Mouse (Mus musculus) kidney, postnatal 36 days (tissue): ENCODE results near the gene Map4.

Source experiments
- DNase-seq, 2 experiments: peaks; one replicate each; pipeline ENCODE4 v3.0.0; 2021 to 2022; ENCODE audit warnings: mixed read lengths in 2 of 2

Gene Map4

GRCm38 (mm10) chr9:109931257-109932171 is at the start of gene Map4:
Gene Map4 (plus strand): TSS chr9:109931460.
- DNase-seq = peak; percentile 98 to 99

DNA sequence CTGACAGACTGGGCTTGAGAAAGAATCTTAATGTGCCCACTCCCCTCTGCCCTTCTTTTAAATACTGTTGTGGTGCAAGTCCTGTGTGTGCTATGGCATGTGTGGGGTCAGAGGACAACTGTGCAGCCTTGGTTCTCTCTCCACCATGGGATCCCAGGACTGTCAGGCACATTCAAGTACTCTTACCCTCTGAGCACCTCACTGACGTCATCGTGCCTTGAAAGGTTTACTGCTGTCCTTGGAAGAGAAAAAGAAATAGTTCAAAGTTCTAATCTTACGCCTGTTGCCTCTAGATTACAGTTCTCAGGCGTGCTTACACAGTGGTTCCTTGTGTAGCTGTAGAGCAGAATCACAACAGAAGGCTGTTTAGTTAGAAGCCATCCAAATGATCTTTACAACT is 45.0 kb upstream of the Map4 start:
- DNase-seq = peak in 1 of 2 experiments; percentile 35

DNA sequence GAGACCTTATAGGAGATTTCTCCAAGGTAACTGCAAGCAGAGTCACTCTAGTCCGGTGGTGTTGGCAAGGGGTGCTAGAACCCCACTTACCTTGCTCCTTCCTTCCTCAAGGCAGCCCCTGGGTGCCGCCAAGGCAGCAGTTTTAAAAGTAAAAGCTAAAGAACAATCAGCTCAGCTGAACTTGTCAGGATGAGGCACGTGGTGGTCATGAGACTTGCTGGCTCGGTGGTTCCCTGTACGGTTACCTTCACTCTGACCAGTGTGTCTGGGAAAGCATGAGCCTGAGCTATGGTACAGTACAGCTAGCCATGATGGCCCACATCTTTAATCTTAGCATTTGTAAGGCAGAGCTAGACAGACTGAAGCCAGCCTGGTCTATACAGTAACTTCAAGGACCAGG is 43.9 kb upstream of the Map4 start:
- peak; percentile 56 to 74 for DNase-seq

GRCm38 (mm10) chr9:109891501-109891900 is 39.8 kb upstream of the Map4 start:
- DNase-seq = no peak

DNA sequence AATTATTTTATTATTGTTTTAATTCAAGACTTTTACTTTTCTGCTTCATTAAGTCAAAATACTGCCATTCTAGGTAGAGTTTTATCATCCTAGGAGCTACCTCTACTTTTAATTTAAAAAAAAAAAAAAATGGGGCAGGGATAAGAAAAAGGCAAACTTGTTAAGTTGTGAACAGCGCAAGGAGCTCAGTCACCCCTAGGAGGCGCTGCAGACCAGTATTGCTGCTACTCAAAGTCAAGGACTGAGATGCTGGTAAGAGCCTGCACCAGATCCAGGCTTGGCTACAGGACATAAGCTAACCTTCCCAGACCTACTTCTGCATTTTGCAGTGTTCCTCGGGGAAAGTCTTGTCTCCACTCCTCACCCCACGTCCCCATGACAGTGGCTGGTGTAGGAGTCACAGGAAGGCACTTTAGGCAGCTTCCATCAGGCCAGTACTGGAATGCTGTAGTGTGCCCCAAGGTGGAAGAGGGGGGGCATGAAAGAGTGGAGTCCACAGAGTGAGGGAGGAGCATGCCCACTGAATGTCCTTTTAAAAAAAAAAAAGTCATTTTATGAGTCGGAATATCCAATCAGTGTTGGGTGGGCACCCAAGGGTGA is 38.5 kb upstream of the Map4 start:
- DNase-seq = peak; percentile 81 to 93

GRCm38 (mm10) chr9:109894413-109895090 is 36.7 kb upstream of the Map4 start:
- DNase-seq = peak; percentile 85 to 87

DNA sequence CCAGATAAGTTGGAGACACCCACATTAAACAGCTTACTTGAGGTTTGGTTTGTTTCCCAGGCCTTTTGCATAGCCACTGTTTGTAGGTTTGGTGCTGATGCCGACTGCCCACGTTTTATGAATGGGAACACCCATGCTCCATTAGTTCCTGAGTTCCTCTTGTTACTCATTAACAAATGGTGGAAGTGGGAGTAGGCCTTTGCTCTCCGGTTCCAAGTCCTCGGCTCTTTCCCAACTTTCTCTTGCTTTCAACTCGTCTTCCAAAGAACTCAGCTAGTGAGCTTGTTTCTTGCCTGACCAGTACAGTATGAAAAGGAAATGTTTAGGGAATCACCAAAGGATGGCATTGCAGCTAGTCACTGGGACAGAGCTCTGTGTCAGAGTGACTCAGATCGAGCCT is 35.7 kb upstream of the Map4 start:
- DNase-seq = peak; percentile 68 to 90

DNA sequence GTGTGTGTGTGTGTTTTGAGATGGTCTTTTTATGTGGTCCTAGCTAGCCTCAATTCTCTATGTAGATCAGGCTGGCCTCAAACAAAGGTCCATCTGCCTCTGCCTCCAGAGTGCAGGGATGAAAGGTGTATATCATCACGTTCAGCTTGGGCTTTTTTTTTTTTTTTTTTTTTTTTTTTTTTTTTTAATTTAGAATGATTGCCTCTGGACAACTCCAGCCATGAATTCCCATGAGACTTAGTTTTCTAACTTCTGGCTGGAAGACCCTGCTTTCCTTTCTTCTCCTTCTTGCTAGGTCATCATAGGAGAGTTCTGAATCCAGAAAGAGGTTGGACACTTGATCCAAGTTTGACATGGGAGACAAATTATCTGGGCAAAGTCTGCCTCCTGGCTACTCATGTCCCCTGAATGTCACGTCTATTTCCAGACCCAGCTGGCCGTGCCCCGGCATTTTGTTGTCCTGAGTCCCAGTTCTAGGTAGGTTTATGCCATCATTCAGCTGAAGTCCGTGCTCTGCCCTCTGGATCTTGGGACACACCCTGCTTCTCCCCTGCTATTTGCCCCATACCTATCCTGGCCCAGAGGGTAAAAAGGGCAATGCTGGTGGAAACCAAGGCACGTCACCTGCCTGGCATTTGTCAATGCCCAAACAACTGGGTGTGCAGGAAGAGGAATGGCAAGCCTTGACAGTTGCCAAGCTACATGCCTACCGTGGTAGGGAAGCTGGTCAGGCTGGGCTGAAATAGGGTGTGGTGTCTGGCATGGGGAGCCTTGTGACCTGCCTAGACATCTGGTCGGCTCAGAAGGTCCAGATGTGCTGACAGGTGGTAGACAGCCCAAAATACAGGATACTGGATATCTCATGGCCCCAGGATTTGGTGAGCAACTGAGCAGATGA is 34.8 kb upstream of the Map4 start:
- peak; percentile 38 to 52 for DNase-seq

- peak in 1 of 2 experiments; percentile 16 for DNase-seq
Observed at GRCm38 (mm10) chr9:109898027-109898426, 33.2 kb upstream of the Map4 start.

- DNase-seq = no peak
Observed at GRCm38 (mm10) chr9:109899361-109899760, 31.9 kb upstream of the Map4 start.

GRCm38 (mm10) chr9:109899774-109900173 is 31.5 kb upstream of the Map4 start:
- DNase-seq = peak; percentile 53 to 69

GRCm38 (mm10) chr9:109900604-109901003 is 30.7 kb upstream of the Map4 start:
- no peak for DNase-seq

DNA sequence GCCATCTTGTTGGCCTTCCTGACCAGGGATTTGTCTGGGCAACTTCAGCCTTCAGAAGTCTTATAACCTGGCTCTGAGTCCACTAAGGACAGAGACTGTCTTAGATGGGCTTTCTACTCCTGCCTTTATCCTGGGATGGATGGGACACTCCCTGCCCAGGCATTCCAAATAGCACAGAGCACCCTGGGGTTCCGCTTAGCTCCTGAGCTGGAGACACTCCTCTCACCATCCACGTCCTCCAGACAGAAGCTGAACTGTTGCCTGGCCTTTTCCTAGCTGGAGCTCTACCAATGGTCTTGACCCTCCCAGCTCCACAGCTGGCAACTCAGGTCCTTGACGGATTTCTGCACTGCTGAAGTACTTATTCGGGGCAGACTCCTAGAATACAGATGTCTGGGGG is 29.0 kb upstream of the Map4 start:
- peak in 1 of 2 experiments; percentile 12 for DNase-seq

DNA sequence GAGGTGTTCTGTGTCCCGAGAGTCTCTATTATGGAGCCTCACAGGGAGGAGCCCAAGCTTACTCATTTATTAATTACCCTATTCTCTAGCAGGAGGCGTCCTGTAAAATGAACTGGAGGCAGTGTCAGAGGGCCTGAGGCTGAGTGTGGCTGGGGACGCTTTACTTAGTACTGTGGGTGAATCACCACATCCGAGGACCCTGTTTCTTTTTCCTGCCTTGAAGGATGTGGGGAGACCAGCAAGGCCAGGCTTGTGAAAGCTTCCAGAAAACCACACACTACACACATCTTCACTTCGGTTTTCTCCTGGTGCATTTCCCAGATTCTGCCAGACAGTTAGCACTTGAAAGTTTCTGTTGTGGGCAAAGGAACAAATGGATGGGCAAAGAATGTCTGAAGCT is 28.5 kb upstream of the Map4 start:
- no peak for DNase-seq

DNA sequence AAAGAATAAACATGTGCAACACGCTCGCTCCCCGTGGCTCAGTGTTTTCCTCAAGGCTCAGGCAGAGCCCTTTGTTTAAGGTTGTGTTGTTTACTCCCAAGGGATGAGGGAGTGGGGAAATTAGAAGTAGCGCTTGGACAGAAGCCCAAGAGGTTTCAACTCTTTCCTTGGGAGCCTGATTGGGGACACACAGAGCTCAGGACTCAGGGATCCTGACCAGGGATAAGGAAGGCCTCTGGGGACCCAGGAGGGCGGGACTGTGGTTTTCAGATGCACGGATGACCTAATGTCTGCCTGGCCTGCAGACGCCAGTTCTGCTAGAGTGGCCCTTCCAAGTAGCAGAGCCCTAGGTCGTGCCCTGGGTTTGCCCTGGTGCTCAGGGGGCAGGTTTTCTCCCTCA is 24.0 kb upstream of the Map4 start:
- peak; percentile 84 to 93 for DNase-seq

DNA sequence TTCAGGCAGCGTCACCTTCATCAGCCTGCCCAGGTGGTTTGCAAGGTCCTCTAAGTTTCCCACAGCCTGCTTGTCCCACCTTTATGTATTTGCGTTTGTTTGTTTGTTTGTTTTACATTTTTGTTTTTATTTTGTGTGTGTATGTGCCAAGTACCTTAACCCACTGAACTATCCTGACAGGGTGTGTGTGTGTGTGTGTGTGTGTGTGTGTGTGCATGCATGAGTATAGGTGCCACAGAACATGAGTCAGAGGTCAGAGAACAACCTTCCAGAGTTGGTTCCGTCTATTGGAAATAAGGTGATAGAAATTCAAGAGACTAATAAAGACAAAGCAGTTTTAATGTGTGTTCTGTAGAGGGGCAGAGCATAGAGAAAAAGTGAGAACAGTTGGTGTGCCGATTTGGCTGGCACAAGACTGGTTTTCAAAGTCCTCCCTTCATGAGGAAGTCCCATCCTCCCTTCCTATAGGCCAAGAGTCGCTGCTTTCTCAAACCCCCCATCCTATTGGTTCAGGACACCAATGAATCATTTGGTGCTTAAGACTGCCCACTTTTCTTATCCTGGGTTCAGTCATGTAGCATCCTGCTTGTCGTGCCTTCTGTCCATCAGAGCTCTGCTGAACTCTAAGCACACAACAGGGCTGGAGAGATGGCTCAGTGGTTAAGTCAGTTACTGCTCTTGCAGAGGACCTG is 23.3 kb upstream of the Map4 start:
- no peak for DNase-seq

DNA sequence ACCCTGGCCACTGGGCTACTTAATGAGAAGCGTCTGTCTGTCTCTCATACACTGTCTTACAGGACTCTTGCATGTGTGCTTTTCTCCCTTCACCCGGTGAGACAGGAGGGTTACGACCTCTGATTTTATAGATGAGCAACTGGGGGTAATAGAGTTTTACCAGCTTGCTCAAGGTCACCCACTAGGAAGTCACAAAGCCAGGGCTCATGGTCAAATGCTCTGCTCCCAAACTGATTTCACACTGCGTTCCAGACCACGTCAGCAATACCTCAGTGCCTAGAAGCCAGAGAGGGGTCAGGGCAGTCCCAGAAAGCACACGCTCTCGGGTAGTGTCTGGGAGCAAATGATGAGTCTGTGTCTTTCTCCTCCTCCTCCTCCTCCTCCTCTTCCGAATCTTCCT is 22.2 kb upstream of the Map4 start:
- no peak for DNase-seq

GRCm38 (mm10) chr9:109909926-109910325 is 21.3 kb upstream of the Map4 start:
- DNase-seq = no peak

- no peak for DNase-seq
Observed at GRCm38 (mm10) chr9:109911779-109912178, 19.5 kb upstream of the Map4 start.

- DNase-seq = peak in 1 of 2 experiments; percentile 31
Observed at GRCm38 (mm10) chr9:109914269-109914926, 16.9 kb upstream of the Map4 start.

DNA sequence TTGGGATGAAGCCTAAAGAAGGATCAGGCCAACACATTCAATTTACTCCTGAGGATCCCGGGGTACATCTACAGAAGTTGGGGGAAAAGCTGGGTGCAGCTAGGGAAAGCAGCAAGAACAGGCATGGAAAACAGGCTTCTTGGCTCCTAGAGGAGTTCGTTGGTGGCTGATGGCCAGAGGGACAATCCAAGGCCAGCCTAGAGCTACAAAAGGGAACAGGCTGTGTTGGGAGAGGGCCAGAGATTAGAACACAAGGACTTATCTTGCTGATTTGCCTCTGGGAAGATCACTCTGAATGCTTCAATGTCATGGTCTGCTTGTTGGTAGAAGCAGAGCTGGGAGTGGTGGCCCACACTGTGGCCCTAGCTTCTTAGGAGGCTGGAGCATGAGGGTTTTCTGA is 13.3 kb upstream of the Map4 start:
- peak in 1 of 2 experiments; percentile 18 for DNase-seq
